Mouse (Mus musculus) liver, adult 2 months (tissue): ENCODE measurements at regions not wholly inside any gene's neighbourhood (a gene's known extent, or its start where the extent isn't known, plus 50 kb on each side); places are given as distances from the start of the nearest gene placed in this dataset.

Source experiments
- CTCF ChIP-seq: fragments of 200-500 bp; IDR thresholded peaks from 2 replicates; pipeline ENCODE4 v1.5.1; 2011; ENCODE audit warnings: low read depth, low read length, control low read depth
- POLR2A ChIP-seq: fragments of 200-500 bp; IDR thresholded peaks from 2 replicates; pipeline ENCODE4 v1.6.1; 2011; ENCODE audit warnings: low read length, control low read depth; ENCODE audit not compliant: insufficient read depth; ENCODE audit errors: extremely low read depth

- TF ChIP-seq CTCF (no peak), POLR2A (no peak)
Measured at GRCm38 (mm10) chr4:142772751-142773455, 439.9 kb downstream of the Prdm2 start.
